Mouse (Mus musculus) right cerebral cortex, adult 18-20 months (tissue): ENCODE measurements around the gene Stat5a.
A peak's percentile ranks its signal among the peaks of the same experiment; 100 is the strongest.

Experiments
- DNase-seq: peaks from one replicate; pipeline ENCODE4 v3.0.0; 2022; ENCODE audit warnings: mixed read lengths

Stat5a gene

DNA sequence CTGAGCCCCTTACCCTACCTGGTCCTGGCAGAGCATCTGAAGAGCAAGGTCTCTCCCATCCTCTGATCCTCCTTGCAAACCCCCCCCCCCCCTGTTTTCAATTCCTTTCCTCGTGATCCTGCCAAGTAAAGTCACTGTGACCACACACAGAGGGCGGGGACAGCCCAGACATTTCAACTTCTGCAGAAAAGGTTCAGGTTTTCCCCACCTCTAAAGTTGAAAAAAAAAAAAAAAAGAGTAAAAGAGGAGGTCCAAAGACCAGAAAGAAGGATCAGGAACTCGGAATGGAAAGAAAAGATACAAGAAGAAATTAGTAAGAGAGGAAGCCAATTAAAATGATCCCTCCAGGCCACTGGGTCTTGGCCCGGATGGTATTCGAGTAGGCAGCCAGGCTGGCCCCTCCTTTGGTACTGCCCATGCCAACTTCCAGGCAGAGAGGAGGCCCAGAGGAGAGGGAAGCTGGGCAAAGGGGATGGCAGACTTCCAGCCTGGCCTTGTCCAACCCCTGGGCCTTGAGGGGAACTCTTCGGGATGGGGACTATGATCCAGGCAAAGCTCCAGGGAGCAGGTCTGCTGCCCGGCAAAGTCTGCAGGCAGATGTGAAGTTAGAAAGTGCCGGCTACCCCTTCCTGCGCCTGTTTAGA is at the start of gene Stat5a:
Gene Stat5a (plus strand): TSS at position 417 of the 644 bp plus-strand sequence.
- DNase-seq, result peak; percentile 48

DNA sequence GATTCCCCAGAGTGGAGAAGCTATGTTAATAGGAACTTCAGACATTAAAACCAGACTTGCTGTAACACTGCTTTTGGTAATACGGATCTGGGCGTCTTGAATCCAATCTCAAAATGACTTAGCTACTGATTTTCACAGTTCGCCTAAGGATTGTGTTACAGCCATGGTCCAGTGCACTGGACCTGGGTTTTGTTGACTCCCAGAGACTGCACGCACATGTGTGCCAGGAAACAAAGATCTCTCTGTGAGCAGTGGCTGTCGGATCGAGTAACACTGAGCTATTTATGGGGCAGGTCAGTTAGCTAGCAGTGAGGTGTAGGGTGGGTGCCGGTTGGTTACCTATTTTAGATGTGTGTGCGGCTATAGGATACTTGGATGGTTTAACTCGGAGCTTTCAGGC is 48.6 kb upstream of the Stat5a start:
- no peak for DNase-seq

DNA sequence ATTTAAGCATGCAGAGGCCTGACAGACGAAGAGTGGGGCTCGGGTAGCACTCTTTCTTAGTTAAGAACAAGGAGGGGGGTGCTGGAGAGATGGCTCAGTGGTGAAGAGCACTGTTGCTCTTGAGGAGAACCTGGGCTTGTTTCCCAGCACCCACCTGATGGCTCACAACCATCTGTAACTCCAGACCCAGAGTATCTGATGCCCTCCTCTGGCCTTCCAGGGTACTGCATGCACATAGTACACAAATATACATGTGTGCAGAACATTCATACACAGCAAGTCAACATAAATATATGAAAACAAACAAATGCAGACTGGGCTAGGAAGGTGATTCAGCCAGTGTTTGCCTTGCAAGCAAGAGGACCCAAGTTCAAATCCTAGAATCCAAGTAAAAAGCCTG is 48.0 kb upstream of the Stat5a start:
- DNase-seq, result no peak

DNA sequence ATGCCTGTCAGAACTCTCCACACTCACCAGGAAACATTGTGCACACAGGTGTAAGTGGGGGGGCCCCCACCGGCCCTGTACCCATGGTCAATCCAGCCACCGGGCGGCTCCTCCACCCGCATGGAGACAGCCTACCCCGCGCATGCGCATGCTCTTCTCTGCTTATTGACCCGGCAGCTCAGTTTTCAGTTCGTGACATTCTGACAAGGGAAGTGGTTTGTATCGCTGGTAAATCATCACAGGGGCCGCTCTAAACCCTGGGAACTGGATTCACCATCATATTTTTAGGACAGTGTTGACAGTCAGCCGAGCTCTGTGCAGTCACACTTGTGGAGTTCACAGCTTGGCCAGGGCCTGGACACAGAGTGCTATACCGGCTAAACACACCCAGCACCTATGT is 44.7 kb upstream of the Stat5a start:
- DNase-seq, result no peak

DNA sequence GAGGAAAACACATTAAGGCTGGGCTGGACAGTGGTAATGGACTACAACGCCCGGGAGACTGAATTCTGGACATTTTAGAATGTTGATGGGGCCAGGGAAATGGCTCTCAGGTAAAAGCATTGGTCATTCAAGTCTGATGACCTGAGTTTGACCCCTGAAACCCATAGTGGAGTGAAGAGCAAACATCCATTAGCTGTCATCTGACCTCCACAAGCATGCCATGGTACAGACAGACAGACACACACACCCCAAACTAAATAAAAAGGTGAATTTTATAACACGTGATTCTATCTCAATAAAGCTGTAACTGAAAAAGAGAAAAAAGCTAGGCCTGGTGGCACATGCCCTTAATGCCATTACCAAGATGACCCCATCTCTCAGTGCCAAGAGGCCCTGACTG is 42.8 kb upstream of the Stat5a start:
- no peak for DNase-seq

DNA sequence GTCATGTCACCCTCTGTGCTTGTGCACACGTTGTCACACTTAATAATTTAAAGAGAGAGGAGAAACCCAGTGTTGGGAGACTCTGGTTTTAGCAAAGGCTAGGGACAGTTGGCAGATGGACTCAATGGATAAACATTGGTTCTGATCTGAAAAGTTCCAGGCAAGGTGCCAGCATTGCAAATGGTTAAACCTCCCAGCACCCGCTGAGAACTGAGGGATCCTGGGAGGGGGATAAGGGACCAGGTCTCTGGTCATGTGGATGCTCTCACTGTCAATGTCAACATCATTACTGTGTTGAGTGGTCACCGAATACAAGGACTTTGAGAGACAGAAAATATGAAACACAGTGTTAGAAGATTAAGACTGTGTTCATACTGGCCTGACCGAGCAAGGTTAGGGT is 42.4 kb upstream of the Stat5a start:
- DNase-seq, result no peak

DNA sequence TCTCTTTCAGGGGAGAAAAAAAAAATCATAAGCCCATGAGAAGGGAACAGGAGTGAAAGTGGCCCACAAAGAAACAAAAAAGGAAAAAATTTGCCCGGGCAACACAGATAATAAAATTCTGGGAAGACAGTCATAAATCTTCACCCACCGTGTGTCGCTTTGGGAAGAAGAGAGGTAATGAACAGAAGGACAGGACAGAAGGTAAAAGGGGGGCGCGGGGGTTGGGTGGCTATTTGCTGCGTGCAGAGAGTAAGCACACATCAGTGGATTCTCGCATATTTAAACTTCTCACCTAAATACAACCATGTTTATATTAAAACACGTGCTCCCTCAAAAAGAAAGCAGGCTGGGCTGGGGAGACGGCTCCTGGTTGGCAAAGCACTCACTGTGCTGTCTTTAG is 41.8 kb upstream of the Stat5a start:
- DNase-seq, result no peak

DNA sequence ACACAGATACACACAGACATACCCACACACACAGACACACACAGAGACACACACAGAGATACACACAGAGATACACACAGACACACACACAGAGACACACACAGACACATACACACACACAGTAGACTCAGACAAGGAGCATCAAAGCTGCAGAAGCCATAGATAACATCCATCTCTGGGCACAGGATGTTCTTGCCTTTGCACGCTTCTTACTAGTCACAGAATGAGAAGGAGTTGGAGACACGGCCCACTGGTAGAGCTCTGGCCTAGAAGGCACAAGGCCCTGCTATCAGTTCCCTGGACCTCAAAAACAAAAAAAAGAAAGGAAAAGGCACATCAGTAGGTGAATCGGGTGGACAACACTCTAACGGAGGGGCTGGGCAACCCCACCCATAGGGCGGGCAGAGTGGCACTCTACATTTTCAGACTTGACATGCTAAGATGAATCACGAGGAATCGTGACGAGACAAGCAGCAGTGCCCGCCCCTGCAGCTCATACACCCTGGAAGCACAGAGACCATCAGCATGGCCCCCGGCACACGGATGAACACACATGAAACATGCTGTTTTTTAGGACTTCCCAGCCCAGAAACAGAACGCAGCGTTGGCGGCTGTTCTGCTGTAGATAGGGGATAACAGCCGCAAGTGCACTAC is 40.7 kb upstream of the Stat5a start:
- no peak for DNase-seq

DNA sequence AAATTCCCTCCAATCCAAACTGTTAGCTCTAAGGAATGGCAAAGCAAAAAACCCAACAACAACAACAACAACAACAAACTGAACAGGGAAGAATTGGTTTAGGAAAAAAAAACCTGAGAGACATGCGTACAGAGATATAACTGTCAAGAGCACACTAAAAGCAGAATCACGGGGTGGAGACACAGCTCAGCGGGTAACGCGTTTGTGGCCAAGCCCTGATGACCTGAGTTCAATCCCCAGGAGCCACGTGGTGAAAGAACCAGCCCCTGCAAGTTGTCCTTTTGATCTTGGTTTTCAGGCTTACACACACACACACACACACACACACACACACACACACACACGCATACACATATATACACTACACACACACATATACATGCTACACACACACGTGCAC is 40.1 kb upstream of the Stat5a start:
- no peak for DNase-seq

DNA sequence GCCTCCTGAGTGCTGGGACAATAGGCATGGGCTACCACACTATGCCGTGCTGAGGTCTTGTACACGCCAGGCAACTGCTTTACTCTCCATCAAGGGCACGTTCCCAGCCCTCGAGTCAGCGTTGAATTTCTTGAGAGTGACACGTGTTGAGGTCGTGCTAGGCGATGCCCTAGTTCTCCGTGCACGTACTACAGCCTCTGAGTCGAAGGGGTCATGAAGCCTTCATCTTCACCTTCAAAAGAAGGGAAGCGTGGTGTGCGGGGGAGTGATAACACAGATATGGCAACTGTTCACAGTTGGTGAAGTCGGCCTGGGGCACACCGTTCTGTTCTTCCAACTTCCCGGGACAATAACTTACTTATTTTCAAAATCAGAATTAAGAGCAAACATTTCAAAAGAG is 39.5 kb upstream of the Stat5a start:
- DNase-seq, result no peak

DNA sequence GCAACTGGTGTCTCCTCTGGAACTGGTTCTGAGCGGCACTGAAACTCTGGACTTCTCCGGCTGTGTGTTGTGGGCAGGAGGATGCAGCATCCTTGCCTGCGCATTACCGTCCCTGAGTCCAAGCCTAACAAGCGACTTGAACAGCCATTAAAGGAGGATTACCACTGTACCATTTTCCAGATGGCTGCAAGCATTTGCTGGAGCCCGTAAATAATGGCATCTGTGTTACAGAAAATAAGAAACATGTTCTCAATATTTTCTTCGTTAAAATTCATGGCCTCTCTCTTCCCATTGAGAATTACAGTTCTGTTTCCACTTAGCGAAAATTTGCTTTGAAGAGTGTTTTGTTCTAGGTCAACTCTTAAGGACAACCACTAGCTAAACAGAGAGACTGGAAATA is 39.1 kb upstream of the Stat5a start:
- no peak for DNase-seq

DNA sequence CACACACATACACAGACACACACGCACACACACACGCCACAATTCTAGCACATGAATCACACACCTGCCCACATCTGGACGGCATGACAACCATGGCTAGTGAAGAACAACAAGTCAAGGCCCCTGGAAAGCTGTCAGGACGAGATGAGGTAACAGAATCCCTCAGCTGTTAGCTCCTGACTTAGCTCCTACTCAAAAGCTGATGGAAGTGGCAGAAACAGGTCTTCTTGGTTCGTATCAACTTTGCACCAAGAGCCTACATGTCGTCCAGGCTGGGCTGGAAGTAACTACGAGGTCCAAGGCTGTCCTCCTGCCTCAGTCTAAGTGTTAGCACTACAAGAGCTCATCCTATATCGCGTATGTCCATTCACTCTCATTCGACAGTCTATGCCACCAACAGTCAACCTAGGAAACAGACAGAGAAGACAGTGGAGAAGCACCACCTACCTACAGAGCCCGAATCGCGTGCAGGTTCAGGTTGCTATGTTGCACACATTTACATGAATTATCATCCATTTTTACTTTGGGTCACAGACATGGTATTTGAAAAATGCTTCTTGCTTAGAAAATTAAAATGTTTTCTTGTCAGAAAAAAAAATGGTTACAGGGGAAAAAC is 37.4 kb upstream of the Stat5a start:
- no peak for DNase-seq

DNA sequence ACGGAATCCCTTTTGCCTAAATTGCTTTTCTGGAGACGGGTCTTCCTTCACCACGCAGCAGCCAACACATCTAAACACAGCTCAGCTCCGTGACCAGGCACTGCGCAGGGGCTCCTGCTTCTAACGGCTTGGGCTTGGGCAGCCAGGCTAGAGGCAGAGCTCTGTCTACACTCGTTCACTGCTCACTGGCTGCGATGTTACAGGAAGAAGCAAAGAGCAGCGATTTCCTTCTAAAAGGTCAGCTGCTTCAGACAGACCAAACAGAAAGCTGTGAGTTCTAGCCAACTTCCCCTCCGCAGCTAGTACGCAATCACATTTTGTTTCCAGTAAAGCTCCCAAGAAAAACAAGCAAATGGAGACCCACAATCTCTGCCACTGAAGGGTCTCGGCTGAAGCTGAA is 36.8 kb upstream of the Stat5a start:
- DNase-seq, result no peak

DNA sequence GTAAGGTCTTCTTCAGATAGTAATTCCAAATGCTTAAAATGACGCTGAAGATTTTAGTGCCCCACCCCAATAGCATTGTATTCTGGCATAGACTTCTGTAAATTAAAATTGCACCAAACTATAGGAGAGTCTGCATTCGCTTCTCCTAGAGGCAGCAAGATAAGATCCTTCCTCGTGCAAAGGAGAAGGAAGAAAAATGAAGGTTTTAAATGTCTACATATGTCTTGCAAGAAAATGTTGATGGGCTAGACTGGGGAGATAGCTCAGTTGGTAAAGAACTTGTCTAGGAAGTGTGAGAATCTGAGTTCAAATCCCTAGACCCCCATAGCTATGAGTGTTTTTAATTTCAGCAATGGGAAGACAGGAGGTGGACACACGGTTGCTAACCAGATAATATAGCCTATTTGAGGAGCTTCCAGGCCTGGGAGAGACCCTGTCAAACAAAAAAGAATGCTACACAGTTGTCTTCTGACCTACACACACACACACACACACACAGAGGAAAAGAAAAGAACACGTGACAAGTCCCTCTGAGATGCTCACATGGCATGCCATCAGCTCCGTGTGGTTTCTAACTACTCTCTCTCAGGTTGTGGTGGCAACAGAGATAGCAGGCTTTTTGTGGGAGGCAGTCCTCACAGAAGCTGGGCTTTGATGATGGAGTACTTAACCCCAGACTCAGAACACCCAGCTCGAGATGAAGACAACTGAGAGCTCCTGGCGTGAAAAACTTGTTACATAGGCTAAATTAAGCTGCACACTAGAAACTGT is 35.4 kb upstream of the Stat5a start:
- no peak for DNase-seq

DNA sequence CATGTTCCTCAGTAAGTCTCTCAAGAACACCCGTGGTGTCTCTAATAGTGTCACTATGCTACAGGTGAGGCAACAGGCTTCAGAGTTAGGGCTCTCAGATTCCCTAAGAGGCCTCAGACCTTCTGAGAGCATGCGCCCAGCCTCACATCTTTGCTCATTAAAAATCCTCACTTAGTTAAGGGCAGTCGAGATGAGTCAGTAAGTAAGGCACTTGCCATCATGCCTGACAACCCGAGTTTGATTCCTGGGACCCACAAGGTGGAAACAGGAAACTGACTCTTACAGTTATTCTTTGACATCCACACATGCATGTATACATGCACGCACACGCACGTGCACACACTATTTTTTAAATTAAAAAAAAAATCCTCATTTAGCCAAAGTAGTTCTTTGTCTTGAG is 34.7 kb upstream of the Stat5a start:
- no peak for DNase-seq

DNA sequence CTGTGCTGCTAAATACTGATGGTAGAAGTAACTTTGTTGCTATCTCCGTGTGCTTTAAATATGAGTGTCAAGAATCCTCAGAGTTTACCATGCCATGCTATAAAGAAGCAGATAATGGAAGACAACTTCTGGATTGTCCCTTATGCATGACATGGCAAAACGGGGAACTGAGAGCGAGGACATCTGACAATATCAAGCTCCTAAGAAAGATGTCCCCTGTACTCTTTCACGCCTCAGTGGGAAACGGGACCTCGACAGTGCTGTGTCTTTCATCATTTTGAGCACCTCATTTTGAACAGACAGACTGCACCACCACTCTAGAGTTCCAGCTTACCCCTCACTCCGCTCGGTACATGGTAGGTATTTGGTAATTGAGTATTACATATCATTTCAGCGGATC is 33.7 kb upstream of the Stat5a start:
- DNase-seq, result no peak

DNA sequence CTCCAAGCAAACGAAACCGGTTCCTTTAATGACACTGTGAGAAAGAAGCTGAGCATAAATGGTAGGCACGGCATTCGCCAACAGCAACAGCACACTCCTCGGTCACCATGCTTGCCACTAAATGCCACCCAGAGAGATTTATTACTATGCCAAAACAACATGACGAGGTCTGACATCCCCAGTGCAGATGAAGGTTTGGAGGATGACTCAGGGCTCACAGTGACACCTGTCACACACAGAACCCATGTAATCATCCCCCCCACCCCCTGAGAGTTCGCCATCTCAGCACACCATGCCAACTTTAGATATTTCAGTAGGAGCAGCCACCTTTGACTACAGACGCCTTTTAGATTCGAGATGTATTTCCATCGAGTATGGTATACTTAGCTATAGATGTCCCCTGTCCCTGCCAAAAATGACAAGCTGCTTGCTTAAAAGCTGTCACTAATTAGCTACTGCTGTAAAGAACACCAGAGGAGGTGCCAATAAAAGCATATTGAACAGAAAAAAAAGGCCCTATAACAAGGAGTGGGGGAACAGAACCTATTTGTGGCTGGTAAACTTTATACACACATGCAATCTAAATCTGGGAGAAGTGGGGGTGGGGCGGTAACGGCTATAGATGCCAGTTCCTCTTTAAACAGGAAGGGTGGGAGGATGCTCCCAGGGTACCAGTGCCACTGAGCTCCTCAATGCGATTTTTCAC is 32.8 kb upstream of the Stat5a start:
- peak; percentile 50 for DNase-seq

DNA sequence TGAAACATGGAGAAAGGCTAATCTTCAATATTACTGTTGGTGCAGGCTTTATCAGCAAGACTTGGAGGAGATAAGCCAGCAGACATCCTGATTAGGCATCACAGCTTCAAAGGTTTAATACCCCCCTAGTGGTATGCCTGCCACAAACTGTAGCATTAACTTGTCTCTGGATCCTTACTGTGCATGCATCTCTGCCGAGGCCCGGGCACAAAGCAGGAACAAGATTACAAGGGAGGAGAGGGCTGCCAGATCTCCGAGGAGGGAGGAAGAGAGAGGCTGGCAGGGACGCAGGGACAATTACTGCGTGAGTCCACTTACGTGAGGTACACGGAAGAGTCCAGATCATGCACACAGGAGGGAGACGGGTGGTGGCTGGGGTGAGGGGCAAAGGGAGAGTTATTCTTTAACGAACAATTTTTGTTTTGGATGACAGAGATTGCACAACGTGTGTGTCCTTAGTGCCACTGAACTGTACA is 30.4 kb upstream of the Stat5a start:
- no peak for DNase-seq

DNA sequence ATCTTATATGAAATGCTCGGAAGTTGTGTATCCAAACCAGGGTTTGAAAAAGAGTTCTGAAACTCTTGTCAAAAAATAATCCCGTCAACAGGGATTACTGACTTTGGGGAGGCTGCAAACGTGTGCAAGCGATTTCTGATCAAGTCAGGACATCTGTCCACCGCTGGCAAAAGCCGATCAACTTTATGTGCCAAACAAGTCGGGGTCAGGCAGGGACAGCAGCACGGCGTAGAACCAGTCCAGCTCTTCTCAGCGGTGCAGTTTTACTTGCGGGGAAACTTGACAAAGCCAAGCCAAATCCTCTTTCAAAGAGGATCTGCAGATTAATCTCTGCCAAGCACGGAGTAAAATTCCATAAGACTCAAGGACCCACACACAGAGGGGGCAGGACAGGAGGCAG is 29.5 kb upstream of the Stat5a start:
- no peak for DNase-seq

DNA sequence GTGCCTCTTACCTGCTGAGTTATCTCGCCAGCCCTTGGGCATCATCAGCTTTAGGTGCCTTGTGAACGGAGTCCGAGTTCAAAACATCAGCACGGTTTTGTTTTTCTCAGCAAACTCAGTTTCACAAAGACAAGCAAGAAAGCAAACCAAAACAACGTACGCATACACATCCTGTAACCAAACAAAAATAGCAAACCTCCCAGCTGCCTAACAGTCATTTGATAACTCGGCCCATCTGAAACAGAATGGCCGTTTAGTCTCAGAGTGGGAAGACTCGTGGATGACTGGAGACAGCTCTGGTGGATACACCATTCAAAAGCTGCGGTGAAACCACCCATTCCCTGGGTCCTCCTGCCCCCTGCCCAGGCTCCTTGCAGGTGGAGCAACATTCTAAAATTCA is 27.8 kb upstream of the Stat5a start:
- DNase-seq, result no peak

DNA sequence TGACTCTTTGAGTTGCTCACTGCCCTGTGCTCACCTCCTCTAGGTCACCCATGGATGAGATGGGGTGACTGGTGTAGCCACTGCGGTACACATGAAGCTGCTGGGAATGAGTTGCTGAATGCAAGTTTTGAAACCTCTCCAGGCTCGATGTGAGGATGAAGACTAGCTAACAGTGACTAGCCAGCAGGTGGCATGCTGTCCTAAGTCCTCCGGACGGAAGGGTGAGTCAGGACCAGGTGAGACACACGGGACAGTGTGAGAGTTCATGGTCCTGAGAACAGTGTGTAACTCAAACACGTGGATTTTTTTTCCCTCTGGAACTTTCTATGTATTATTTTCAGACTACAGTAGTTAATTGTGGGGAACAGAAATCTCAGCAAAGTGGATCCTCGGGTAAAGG is 25.7 kb upstream of the Stat5a start:
- no peak for DNase-seq

DNA sequence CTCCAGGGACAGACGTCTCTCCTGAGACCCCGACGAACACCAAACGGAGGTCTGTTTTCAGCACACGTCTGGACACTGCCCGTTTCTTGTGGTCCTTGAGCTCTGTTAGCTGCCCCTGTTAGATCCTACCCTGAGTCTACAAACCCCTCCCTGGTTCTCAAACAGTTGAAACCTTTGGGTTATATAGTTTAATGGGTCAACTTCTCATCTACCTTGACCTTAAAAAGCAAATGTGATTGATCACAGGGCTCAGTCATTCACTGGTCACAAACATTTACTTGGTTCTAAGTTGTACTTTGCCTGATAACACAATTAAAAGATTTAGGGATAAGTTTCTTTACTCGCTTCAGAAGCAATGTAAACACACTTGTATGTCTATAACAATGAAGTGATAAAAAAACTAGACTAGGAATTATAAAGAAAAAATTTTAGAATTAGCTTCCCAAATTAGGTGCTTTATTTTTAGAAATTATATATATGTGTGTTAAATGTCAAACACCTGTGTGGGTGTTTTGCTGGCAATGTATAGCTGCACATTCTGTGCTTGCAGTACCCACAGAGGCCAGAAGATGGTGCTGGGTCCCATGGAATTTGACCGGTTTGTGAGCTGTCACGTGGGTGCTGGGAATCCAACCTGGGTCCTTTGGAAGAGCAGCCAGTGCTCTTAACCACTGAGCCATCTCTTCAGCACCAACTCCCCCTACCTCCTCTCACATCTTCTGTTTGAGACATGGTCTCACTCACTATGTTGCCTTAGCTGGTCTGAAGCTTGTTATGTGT is 22.0 kb upstream of the Stat5a start:
- no peak for DNase-seq
